Mouse (Mus musculus) limb, embryonic 15.5 days (tissue): Measurements from ENCODE around the gene Fam166b. TPM values are rescaled to one million over a fixed set of nuclear protein-coding genes. Genes with fewer than 3 reads are reported as not detected.
A peak's percentile ranks its signal among the peaks of the same experiment; 100 is the strongest.

Experiments
- ATAC-seq: fragments of 200-750 bp; cut with Nextera tagmentation; 2 replicates; pipeline ENCODE4 v1.8.0; 2017; ENCODE audit warnings: low read depth, moderate TSS enrichment; ENCODE audit not compliant: insufficient number of reproducible peaks, low FRiP score, low TSS enrichment
- H3K27ac ChIP-seq: fragments of 300-500 bp; sonication (generic); 2 replicates; pipeline ENCODE4 v1.5.1; 2015; ENCODE audit warnings: moderate library complexity, mild to moderate bottlenecking, inconsistent platforms
- H3K27me3 ChIP-seq: fragments of 300-500 bp; sonication (generic); 2 replicates; pipeline ENCODE4 v1.6.1; 2015; ENCODE audit warnings: inconsistent platforms
- H3K36me3 ChIP-seq: fragments of 300-500 bp; sonication (generic); 2 replicates; pipeline ENCODE4 v1.6.1; 2015; ENCODE audit warnings: inconsistent platforms
- H3K4me1 ChIP-seq: fragments of 300-500 bp; sonication (generic); 2 replicates; pipeline ENCODE4 v1.6.1; 2015; ENCODE audit warnings: inconsistent platforms
- H3K4me2 ChIP-seq: fragments of 300-500 bp; sonication (generic); 2 replicates; pipeline ENCODE4 v1.6.1; 2015; ENCODE audit warnings: mild to moderate bottlenecking, inconsistent platforms
- H3K4me3 ChIP-seq: fragments of 300-500 bp; sonication (generic); 2 replicates; pipeline ENCODE4 v1.5.1; 2015; ENCODE audit warnings: mild to moderate bottlenecking, inconsistent platforms
- H3K9ac ChIP-seq: fragments of 300-500 bp; sonication (generic); 2 replicates; pipeline ENCODE4 v1.6.1; 2015; ENCODE audit warnings: inconsistent platforms
- H3K9me3 ChIP-seq: fragments of 300-500 bp; sonication (generic); 2 replicates; pipeline ENCODE4 v1.6.1; 2016; ENCODE audit warnings: inconsistent platforms
- WGBS: fragments of 180-500 bp; shearing (Covaris S2); methylation state at CpG from one replicate; pipeline ENCODE4 v1.1.7; 2015; 5-methylcytosine and 5-hydroxymethylcytosine counted together
- polyA plus RNA-seq: library from polyadenylated mRNA; unstranded; fragments of >200 nt; fragmentation: Nextera tagmentation; extraction: Ambion mirVana; gene quantifications from 2 replicates; pipeline ENCODE4 v1.2.1, GENCODE M21; 2015

The Fam166b gene
- polyA plus RNA-seq, 1 experiment from 2014 or later: 0.17 TPM

DNA sequence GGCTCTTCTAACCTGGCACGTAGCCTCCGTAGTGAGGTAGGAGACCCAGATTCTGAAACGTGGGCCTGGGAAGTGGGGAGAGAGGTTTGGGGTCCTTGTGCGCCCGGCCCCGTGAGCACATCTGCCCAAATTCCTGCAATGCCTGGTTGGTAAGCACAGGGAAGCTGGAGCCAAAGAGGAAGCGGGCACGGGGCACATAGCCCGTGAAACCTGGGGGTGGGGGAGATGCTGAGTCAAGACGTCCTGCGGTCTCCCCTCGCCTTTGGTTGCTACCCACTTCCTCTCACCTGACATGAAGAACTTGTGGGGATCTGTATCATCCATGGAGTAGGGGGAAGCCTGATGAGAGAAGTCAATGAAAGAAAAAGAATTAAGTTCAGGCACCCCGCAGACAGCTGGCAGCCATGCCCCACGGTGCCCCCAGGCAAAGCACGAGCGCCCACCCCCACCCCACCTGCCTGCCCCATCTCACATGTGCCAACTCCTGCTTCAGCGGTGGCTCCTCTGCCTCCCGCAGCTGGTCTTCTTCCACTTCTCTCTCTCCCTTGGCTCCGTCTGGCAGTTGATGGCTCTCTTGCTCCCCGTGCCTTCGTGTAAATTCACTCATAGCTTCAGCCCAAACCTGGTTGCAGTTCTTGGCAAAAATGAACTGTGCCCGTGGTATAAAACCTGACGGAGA, 1.3 kb downstream of the Fam166b start:
- Histone ChIP-seq H3K9ac (no peak overlapping the region), H3K4me2 (0 out of 2 replicates have a peak overlapping the region, but pooled peaks have one; percentile 12), H3K9me3 (no peaks in the 10 kb centered on the region), H3K27me3 (peaks cover 60% of the 10 kb centered on the region), H3K4me3 (no peak overlapping the region), H3K36me3 (peaks cover 39% of the 10 kb centered on the region), H3K4me1 (peaks cover 39% of the 10 kb centered on the region), H3K27ac (no peak overlapping the region; the same call in 1 of the 2 replicates)
- 24% methylated on average over 23 of the region's 23 CpGs for WGBS
- ATAC-seq: no peak

DNA sequence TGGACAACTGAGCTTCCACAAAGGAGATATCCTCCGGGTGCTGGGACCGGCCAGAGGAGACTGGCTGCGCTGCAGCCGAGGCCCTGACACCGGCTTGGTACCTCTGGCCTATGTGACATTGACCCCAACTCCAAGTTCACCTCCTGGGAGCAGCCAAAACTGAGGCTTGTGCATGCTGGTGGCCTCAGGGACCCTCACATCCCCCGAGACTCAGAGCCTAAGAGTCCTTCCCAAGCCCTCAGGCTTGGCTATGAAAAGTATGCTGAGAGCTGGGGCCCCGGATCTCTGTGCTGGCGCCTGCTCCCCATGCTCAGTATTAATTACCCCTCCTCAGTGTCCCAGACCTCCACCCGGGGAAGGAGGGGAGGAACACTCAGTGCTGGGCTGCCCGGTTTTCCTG, 2.4 kb downstream of the Fam166b start:
- H3K36me3 ChIP-seq: peaks cover 49% of the 10 kb centered on the region

DNA sequence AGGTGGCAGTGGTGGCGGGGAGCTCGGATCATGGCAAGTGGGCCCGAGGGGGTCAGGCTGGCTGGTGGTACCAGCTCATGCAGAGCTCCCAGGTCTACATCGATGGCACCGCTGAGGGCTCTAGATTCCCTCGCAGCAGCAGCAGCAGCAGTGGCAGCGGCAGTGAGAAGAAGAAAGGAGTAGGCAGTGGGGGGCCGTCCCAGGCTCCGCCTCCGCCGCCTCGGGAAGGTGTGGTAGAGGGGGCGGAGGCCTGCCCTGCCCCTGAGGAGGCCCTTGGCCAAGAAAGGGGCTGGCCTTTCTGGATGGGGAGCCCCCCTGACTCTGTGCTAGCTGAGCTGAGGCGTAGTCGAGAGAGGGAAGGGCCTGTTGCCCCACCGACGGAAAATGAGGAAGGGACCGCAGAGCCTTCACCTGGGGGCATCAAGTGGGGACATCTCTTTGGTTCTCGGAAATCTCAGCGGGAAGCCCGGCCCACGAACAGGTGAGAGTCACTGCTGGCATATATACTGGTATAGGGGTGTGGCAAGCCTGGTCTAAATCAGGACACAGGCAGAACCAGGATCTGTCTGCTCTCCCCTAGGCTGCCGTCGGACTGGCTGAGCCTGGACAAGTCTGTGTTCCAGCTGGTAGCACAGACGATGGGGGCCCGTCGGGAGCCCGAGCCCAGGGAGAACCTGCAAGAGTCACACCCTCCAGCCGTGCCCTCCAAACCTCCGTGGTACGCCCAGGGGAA, 3.1 kb downstream of the Fam166b start:
- ATAC-seq: no peak
- Histone ChIP-seq H3K4me1 (peaks cover 36% of the 10 kb centered on the region), H3K36me3 (peaks cover 55% of the 10 kb centered on the region), H3K9ac (no peak overlapping the region), H3K27ac (no peak overlapping the region), H3K4me2 (peak overlapping the region; percentile 7), H3K9me3 (no peaks in the 10 kb centered on the region), H3K27me3 (peaks cover 60% of the 10 kb centered on the region), H3K4me3 (peak overlapping the region; percentile 3; the same call in 1 of the 2 replicates)
- 25% methylated on average over 31 of the region's 31 CpGs for WGBS

More for the DNA sequence above, 2.4 kb downstream of the Fam166b start:
- H3K9me3 ChIP-seq: no peaks in the 10 kb centered on the region
- no peak overlapping the region for H3K27ac ChIP-seq
- H3K4me2 ChIP-seq: no peak overlapping the region
- H3K4me1 ChIP-seq: peaks cover 36% of the 10 kb centered on the region
- no peak overlapping the region for H3K4me3 ChIP-seq
- H3K27me3 ChIP-seq: peaks cover 60% of the 10 kb centered on the region
- ATAC-seq: no peak
- 46% methylated on average over 10 of the region's 10 CpGs for WGBS
- H3K9ac ChIP-seq: no peak overlapping the region

DNA sequence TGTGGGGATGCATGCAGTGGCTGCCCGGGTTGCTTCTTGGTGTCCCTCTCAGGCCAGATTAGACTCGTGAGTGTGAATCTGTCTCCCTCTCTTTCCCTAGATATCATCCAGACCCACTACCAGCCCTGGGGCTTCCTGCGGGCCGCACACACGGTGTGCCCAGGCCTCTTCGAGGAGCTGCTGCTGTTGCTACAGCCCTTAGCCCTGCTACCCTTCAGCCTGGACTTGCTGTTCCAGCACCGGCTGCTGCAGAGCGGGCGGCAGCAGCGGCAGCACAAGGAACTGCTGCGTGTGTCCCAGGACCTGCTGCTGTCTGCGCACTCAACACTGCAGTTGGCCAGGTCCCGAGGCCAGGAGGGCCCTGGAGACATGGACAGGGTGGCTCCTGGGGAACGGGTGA, 3.7 kb downstream of the Fam166b start:
- H3K27me3 ChIP-seq: peaks cover 60% of the 10 kb centered on the region
- 33% methylated on average over 14 of the region's 14 CpGs for WGBS
- peak overlapping the region; percentile 7 for H3K4me2 ChIP-seq
- no peaks in the 10 kb centered on the region for H3K9me3 ChIP-seq
- no peak for ATAC-seq
- peak overlapping the region; percentile 3; the same call in 1 of the 2 replicates for H3K4me3 ChIP-seq
- no peak overlapping the region for H3K27ac ChIP-seq
- H3K9ac ChIP-seq: no peak overlapping the region
- H3K36me3 ChIP-seq: peaks cover 55% of the 10 kb centered on the region
- peaks cover 37% of the 10 kb centered on the region for H3K4me1 ChIP-seq

DNA sequence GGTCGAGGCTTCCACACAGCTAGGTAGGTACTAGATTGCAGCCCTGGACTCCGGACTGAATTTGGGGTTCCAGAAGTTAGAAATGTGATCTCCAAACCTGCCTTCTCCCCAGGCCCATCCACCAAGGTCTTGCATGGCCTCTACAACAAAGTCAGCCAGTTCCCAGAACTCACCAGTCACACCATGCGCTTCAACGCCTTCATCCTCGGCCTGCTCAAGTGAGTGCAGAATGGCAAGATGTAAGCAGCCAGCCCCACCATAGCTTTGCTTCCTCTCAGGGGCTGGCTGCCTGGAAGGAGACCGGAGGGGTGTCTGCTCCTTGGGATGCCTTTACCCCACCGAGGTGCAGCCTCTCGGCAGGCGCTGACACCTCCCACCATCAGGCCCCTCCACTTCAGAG, 4.9 kb downstream of the Fam166b start:
- no peak overlapping the region for H3K9ac ChIP-seq
- no peak overlapping the region for H3K4me2 ChIP-seq
- peaks cover 60% of the 10 kb centered on the region for H3K27me3 ChIP-seq
- H3K4me3 ChIP-seq: no peak overlapping the region
- no peaks in the 10 kb centered on the region for H3K9me3 ChIP-seq
- H3K4me1 ChIP-seq: peaks cover 43% of the 10 kb centered on the region
- 74% methylated on average over 9 of the region's 9 CpGs for WGBS
- ATAC-seq: no peak
- H3K27ac ChIP-seq: no peak overlapping the region
- H3K36me3 ChIP-seq: peaks cover 58% of the 10 kb centered on the region

DNA sequence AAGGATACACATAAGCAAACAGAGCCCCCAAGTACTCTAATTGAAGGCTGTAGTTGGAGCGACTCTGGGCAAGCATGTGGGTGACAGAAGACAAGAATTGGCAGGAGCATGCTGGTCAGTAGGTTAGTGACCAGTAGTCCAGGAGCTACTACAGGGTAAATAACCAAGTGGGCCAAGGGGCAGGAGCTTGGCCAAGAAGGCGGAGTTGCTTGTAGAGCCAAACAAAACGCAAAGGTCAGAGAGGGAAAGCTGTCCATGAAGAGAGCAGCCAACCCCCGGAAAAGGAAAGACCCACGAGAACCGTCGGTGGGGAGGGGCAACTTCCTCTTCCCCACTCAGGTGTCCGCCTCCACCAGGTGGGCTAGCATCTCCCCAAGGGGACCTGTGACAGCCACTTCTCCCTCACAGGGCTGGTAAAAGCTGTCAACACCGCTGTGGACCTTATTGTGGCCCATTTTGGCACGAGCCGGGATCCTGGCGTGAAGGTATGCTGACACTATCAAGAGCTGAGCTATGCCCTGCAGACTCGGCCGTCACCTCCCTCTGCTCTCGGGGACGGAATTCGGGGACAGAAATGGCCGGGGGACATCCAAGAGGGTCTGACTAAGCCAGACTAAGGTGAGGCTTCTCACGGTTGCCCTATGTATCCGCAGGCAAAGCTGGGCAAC, 5.5 kb downstream of the Fam166b start:
- Histone ChIP-seq H3K4me1 (peaks cover 36% of the 10 kb centered on the region), H3K27me3 (peaks cover 53% of the 10 kb centered on the region), H3K36me3 (peaks cover 60% of the 10 kb centered on the region), H3K9ac (no peak overlapping the region), H3K27ac (no peak overlapping the region), H3K9me3 (no peaks in the 10 kb centered on the region), H3K4me3 (no peak overlapping the region), H3K4me2 (no peak overlapping the region)
- no peak for ATAC-seq
- WGBS: 87% methylated on average over 20 of the region's 20 CpGs

DNA sequence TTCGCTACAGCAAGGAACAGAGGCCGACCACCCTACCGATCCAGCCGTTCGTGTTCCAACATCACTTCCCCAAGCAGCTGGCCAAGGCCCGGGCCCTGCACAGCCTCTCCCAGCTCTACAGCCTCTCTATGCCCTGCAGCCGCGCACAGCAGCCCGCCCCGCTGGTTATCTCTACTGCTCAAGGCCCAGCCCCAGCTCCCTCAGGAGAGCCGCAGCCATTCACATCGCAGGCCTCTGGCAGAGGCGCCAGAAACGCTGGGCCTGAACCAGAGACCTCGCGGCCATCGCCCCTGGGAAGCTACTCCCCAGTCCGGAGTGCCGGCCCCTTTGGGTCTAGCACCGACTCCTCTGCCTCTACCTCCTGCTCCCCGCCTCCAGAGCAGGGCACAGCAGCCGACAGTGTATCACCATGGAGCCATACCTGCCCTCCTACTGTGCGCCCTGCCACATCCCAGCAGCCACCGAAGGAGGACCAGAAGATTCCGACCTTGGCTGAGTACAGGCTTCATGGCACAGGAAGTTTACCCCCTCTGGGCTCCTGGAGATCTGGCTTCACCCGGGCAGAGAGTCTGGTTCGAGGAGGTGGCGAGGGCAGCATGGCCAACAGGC, 7.2 kb downstream of the Fam166b start:
- peaks cover 36% of the 10 kb centered on the region for H3K27me3 ChIP-seq
- no peak for ATAC-seq
- peaks cover 68% of the 10 kb centered on the region for H3K36me3 ChIP-seq

DNA sequence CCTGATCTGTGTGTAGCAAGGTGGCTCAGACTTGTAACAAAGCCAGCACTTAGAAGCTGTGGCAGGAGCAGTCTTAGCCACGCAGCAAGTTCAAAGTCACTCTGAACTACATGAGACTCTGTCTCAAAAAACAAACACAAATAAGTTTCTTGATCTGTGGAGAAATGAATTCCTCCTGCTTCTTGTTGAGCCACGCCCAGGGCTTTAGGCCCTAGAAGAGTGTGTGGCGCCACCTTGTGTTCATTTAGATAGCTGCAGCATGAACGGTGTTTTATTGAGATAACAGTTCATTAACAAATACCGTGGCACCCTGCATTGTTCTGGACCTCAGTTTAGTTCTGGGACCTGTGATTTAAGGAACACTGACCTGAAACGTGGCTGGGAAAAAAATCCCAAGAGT, 8.6 kb downstream of the Fam166b start:
- no peak for ATAC-seq
- whole genome bisulfite sequencing: 2% methylated on average over 6 of the region's 6 CpGs
- Histone ChIP-seq H3K36me3 (peaks cover 71% of the 10 kb centered on the region), H3K9me3 (no peaks in the 10 kb centered on the region), H3K9ac (no peak overlapping the region), H3K4me1 (peaks cover 10% of the 10 kb centered on the region), H3K27me3 (peaks cover 22% of the 10 kb centered on the region), H3K27ac (peak overlapping the region; percentile 47; the same call in 1 of the 2 replicates), H3K4me2 (no peak overlapping the region), H3K4me3 (no peak overlapping the region)

More for the DNA sequence above, 7.2 kb downstream of the Fam166b start:
- Histone ChIP-seq H3K4me1 (peaks cover 24% of the 10 kb centered on the region), H3K4me2 (no peak overlapping the region), H3K9me3 (no peaks in the 10 kb centered on the region), H3K27ac (no peak overlapping the region), H3K9ac (no peak overlapping the region), H3K4me3 (no peak overlapping the region)
- WGBS: 74% methylated on average over 28 of the region's 28 CpGs

DNA sequence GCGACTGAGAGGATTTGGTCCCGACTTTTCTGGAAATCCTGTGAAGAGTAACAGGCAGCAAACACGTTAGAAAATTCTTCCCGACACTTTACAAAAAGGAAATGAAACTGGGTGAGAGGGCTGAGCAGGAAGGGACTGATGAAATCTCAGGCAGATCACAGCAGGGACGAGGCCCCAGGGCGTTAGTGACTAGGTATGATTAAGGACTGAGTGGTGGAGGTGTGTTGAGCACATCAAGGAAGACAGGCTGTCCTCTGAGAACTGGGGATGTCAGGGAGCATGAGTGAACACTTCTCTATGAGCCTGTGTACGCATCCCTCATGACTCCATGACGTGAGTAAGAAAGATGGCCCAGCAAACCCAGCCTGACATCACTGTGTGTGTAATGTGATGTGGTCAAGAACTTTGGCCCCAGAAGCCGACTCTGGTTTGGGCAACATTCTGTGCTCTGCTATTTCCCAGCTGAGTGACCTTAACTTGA, 9.1 kb downstream of the Fam166b start:
- no peak overlapping the region for H3K9ac ChIP-seq
- H3K27ac ChIP-seq: peak overlapping the region; percentile 47; the same call in 1 of the 2 replicates
- H3K4me3 ChIP-seq: no peak overlapping the region

DNA sequence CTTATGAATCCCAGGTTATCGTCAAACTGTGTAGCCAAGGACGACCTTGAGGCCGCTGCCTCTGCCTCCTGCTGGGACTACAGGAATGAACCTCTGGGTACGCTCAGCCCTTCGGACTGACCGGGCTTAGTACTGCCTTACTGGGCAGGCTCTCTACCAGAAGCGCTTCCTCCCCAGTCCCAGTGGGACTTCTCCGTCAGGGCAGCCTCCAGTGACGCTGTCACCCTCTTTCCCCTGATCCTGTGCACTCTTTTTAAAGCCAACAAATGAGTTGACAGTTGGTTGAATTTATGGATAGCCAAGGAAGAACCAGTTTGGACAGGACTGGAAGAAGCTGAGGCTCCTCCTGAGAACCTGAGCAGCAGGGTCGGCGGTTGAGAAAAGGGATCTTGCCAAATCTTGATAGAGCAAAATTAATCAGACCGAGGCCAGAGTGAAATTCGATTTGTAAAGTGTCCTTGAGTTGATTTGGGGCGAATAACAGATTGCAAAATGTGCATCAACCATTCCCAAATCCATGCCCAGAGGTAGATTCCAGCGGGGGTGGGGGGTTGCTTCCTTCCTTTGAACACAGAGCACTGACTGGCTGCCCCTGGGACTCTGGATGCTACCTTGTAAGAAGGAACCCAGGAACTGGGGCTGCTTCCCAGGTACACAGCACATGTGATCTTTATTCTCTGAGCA, 9.8 kb downstream of the Fam166b start:
- H3K36me3 ChIP-seq: peaks cover 69% of the 10 kb centered on the region
- ATAC-seq: no peak
- no peaks in the 10 kb centered on the region for H3K9me3 ChIP-seq
- no peak overlapping the region for H3K4me2 ChIP-seq
- H3K27me3 ChIP-seq: peaks cover 10% of the 10 kb centered on the region
- 0 out of 2 replicates have a peak, but pooled peaks cover 7% of the 10 kb centered on the region for H3K4me1 ChIP-seq
- 51% methylated on average over 15 of the region's 15 CpGs for WGBS
- no peak overlapping the region for H3K27ac ChIP-seq
- no peak overlapping the region for H3K4me3 ChIP-seq
- H3K9ac ChIP-seq: no peak overlapping the region

More for the DNA sequence above, 9.1 kb downstream of the Fam166b start:
- Histone ChIP-seq H3K36me3 (peaks cover 71% of the 10 kb centered on the region), H3K4me2 (no peak overlapping the region), H3K9me3 (no peaks in the 10 kb centered on the region), H3K27me3 (peaks cover 17% of the 10 kb centered on the region), H3K4me1 (0 out of 2 replicates have a peak, but pooled peaks cover 7% of the 10 kb centered on the region)
- WGBS: 52% methylated on average over 9 of the region's 9 CpGs
- no peak for ATAC-seq

DNA sequence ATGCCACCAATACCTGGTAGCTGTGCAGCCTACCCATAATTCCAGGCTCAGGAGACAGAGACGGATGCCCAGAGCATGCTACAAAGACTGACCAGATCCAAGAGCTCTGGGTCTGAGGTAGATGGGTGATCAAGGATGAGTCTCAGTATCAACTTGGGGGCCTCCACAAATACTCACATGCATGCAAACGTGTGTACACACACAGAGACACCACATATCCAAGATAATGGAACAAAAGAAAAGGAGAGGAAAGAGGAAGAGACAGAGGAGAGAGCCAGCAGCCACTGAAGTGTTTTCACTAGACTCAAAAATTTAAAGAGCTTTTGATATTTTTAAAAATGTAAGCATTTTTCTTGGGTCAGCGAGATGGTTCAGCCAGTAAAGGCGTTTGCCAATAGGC, 10.5 kb downstream of the Fam166b start:
- 0 out of 2 replicates have a peak, but pooled peaks cover 7% of the 10 kb centered on the region for H3K4me1 ChIP-seq
- H3K4me3 ChIP-seq: no peak overlapping the region
- no peak overlapping the region for H3K9ac ChIP-seq
- 69% methylated on average over 4 of the region's 4 CpGs for WGBS
- peaks cover 3% of the 10 kb centered on the region; the same call in 1 of the 2 replicates for H3K27me3 ChIP-seq
- H3K27ac ChIP-seq: no peak overlapping the region
- ATAC-seq: no peak
- no peak overlapping the region for H3K4me2 ChIP-seq
- peaks cover 62% of the 10 kb centered on the region for H3K36me3 ChIP-seq
- H3K9me3 ChIP-seq: no peaks in the 10 kb centered on the region
